Mouse (Mus musculus): Measurements from ENCODE around the gene Dhcr24. TPM values are rescaled to one million over a fixed set of nuclear protein-coding genes. Genes with fewer than 3 reads are reported as not detected.
A peak's percentile ranks its signal among the peaks of the same experiment; 100 is the strongest.

Dhcr24 gene
- polyA plus RNA-seq, 2 experiments from 2014 or later: 2.6 to 3.0 TPM

DNA sequence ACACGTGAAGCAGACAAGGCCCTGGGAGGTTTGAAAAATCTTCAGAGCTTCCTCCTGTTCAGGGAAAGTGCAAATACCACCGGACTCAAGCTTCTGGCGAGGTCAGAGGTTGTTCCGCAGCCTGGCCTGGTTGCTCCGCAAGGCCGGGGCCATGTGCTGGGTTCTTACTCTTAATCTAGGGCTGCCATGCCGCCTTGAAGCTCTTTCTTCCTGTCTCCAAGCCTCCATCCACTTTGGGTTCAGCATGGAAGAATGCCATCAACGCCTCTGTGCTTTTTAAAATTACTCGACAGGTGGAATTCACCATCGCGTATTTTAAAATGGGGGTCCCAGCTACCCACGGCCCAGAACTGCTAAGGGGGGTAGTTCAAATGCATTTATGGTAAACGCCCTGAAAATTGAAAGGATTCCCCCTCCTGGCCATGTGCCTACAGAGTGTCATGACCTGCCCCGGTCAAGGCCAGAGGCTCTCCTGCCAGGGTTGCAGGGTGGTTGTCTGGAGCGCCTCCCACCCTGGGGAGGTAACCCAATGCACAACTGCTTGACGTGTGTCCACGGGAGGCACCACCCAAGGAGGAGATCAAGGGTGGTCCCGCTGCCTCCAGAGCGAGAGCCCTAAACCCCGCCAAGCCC, 509 bp upstream of the Dhcr24 start:
- ATAC-seq: peak; percentile 54

DNA sequence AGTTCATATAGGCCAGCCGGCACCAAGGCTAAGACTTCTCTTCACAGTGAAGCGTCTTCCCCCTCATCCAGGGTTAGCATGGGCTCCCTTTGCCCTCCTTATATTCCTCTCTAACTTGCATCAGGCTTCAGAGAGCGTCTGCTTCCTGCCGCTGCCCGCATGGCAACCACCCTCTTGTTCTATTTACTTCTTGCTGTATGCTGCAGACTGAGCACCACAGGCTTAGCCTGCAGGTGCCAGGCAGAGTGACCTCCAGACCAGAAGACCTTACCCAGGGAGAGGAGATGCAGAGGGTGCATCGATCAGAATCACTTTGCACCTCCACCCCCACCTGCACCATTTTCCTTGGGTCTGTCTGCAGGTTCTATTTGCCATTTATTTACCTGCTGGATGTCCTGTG, 1.2 kb downstream of the Dhcr24 start:
- ATAC-seq: no peak

DNA sequence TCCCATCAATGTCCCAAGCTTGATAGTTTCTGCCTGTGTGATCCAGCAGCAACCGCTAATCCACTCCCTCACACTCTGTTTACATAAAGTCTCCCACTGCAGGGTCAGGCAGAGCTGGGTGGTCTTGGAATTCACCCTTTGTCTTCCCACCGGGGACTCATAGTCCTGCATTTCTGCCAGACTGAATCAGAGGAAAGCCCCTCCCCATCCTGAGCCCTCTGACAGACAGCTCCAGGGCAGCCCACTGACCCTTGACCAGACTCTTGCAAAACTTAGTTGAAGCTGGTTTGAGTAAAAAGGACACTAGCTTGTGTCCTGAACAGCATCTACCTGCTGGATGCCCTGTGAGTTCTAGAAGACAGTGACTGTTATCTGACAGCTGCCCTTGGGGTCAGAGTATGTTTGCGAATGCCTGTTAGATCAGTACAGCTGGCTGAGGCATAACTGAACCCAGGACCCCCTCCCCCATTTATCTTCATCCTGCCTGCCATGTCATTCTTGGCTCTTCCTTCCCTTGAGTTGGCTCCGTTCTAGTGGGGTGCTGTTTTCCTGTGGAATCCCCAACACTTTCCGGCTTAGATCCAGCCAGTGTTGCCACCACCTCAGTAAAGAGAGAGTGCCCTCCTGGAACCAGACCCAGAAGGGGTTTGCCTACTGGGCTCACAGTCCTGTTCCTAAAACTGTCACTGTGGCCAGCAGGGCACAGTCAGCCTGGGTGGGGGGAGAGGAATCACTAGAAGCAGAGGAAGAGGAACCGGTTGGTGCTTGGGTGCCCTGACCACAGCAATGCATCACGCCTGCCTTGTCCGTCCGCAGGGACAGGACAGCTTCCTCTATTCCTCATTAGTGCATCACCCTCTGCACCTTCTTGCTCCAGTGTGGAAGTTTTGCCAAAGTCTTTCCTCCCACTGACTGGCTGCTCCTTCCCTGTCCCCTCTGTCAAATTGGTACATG, 2.3 kb downstream of the Dhcr24 start:
- no peak for ATAC-seq

DNA sequence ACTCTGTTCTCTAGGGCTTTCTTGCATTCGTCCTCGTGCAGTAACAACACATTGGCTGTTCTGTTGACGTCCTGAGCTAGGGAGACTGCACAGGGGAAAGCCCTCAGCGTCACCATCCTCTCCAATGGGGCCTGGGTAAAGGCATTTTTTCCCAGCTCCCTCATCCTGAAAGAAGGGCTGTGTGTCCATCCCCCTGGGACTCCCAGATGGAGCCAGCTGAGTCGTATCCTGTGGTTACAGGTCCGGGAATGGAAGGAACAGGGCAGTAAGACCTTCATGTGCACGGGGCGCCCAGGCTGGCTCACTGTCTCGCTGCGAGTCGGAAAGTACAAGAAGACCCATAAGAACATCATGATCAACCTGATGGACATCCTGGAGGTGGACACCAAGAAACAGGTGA, 3.3 kb downstream of the Dhcr24 start:
- no peak for ATAC-seq

GRCm38 (mm10) chr4:106569680-106570079, 8.8 kb downstream of the Dhcr24 start:
- ATAC-seq: no peak

GRCm38 (mm10) chr4:106571081-106571724, 10.4 kb downstream of the Dhcr24 start:
- no peak for ATAC-seq

- ATAC-seq: no peak
Observed at GRCm38 (mm10) chr4:106575022-106575421, 14.2 kb downstream of the Dhcr24 start.

DNA sequence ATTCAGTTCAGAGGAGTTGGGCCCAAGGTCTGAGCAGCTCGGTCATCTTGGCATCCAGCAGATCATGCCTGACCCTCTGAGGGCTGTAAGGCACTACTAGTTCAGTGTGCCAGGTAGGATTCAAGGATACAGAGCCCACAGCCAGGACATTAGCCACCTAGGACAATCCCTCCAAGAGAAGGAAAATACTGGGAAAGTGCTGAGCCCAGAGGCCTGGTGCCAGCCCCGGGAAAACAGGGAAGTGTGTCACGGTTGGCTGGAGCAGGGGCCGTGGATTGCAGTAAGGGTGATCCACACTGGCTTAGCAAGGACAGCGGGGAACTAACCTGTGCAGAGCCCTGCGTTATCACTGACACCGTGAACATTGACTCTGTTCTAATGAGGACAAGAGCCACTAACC, 16.7 kb downstream of the Dhcr24 start:
- no peak for ATAC-seq

DNA sequence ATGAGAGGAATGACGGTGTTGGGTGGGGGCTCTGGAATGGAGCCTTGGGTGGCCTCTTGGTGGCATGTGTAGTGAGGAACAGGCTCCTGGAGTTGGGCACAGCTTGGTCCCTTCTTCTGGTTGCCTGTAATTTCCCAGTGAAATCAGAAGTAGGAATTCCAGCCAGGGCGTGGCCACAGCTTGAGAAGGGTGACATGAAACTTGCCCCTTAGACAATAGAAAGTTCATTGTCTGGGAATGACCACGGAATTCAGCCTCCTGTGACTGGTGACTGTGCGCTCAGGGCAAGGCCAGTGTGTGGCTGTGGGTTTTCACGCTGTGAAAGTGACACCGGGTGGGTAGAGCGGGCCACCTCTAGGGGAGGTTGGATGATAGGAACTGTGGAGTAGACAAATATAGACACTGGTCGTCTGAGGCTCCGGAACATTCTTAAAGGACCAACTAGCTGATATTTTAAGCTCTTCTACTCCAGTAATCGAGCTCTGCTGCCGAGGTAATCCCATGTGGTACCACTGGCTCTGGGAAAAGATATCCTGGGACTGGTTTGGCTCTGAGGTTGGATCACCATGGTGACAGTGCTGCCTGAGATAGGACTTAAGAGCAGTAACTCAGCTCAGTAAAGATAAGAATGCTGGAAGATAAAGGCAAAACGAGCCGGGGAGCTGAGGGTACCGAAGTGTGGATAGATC, 20.5 kb downstream of the Dhcr24 start:
- no peak for ATAC-seq

DNA sequence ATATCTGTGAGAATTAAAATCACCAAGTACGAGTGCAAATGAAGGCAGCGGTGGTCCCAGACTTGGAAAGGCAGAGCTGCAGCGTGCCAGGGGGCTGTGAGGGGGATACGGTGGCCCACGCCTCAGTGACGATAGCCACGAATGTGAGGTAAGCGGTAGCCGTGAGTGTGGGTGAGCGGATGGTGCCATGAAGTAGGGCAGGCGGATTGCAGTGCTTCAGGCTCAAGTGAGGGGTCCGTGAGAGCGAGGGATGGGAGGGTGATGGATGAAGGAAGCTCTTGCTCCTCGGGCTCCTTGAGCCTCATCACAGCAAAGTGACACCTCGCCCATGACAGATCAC, 21.0 kb downstream of the Dhcr24 start:
- ATAC-seq: no peak

GRCm38 (mm10) chr4:106582428-106583153, 21.8 kb downstream of the Dhcr24 start:
- ATAC-seq: no peak

DNA sequence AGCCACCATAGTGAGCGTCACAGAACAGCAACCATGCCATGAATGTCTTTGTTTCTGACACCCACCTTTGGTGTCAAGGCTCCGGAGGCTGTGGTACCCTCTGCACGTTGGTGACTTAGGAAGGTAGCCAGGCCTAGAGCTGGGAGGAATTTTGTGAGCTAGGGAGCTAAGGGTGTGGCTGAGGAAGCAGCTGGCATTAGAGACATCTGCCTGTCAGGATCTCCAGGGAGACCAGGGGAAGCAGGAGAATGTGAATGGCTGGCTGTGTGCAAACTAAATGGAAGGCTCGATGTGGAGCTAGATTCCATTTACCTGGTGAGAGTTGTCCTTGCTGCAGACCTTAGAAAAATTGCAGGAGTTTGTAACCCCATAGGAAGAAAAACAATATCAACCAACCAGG, 23.8 kb downstream of the Dhcr24 start:
- ATAC-seq: no peak

DNA sequence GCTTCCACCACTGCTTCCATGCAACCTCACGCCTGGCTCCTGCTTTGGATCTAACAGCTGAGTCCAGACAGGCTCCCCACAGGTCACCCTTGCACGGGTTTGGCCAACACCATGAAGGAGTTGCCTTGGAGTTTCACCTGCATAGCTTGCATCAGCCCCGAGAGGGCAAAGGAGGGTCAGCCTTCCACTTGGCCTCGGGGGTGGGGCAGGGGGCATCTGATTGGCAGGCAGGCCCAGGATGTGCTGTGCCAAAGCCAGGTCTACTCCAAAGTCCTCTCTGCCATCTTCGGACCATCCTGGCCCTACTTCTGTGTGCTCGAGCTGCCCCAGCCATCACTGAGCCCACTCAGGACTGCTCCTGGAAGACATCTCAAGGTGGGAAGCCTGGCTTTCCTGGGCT, 26.2 kb downstream of the Dhcr24 start:
- ATAC-seq: no peak

DNA sequence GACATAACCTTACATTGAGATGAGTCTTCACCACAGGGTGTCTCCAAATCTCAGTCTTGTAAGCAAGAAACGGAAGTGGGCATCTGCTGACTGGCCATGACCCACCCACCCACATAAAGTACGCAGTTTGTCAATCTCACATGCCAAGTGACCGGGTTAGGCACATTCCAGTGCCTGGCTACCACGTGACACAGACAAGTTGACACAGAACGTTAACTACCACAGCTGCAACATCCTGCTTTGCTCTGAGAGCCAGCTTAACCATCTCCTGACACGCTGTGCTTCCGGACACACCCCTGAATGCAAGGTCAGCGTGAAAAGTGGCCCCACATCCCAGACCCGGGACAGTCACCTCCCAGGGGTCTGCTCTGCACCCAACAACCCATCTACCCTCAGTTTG, 29.3 kb downstream of the Dhcr24 start:
- peak; percentile 80 for ATAC-seq

- no peak for ATAC-seq
Observed at GRCm38 (mm10) chr4:106590871-106591270, 30.0 kb downstream of the Dhcr24 start.

DNA sequence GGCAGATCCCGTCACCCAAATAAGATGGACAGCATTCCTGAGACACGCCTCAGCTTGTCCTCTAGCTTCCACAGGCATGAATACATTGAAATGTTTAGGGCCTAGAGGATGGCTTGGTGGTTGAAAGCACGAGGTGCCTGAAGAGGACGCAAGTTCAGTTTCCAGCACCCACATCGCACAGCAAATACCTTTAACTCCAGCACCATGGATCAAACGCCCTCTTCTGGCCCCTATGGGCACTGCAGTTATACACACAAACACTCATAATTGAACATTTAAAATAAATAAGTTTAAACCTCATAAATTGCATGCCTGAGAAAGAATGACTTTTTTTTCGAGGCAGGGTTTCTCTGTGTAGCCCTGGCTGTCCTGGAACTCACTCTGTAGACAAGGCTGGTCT, 32.8 kb downstream of the Dhcr24 start:
- no peak for ATAC-seq

GRCm38 (mm10) chr4:106596200-106596599, 35.4 kb downstream of the Dhcr24 start:
- no peak for ATAC-seq

GRCm38 (mm10) chr4:106597055-106597454, 36.2 kb downstream of the Dhcr24 start:
- no peak for ATAC-seq

GRCm38 (mm10) chr4:106597741-106598140, 36.9 kb downstream of the Dhcr24 start:
- ATAC-seq: no peak

DNA sequence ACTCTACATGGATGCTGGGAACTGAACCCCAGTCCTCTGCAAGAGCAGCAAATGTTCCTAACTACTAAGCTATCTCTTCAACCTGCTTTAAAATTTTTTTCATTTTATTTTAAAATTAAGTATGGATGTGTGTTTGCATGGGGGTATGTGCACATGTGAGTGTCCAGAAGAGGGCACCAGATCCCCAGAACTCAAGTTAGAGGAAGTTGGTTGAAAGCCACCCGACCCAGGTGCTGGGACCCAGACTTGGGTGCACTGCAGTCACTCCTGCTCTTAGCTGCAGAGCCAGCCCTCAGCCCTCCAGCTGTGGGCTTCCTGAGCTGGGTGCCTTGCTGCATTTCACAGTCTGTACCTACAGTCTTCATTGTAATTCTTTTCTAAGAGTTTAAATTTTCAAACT, 38.6 kb downstream of the Dhcr24 start:
- ATAC-seq: no peak

DNA sequence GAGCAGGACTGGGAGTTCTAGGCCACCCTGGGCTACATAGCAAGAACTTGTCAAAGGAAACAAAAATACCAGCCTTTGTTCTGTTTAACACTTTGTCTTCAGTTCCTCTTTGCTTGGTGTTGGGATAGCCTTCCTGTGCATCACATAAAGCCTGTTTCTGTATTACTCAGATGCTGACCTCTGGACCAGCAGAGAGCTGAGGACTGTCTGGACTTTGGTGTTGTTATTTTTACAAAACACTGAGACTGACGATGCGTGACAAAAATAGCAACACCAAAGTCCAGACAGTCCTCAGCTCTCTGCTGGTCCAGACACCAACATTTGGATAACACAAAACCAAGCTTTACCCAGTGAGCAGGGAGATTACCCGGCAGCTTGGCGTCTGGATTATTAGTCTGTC, 39.9 kb downstream of the Dhcr24 start:
- no peak for ATAC-seq

Measured in CD4-positive, CD25-positive, alpha-beta regulatory T cell, adult 4 months (primary cell).